ENCODE assay signal across 9 mouse cellular contexts in genomic region chr5:22345894-22346635, GRCm38 (mm10). TPM values are rescaled to one million over a fixed set of nuclear protein-coding genes. Genes with fewer than 3 reads are reported as not detected.
DNase-seq lines count a peak whose midpoint lies in the region; ATAC-seq lines count a peak whose summit lies in the region.
"Had no signal": no experiment of that assay in that cellular context is flagged by ENCODE, and none has a peak within 500 bp of the region (broad histone marks: within the 10 kb centered on the region; RNA-seq: fewer than 3 reads in every experiment).

No protein-coding gene starts in this region.

- peaks cover 55% of the 10 kb centered on the region for H3K27me3 ChIP-seq in heart, embryonic 11.5 days (ENCODE audit: control insufficient read depth, insufficient read depth, low read length)
- peaks cover 70% of the 10 kb centered on the region for H3K27me3 ChIP-seq in hindbrain, embryonic 10.5 days (ENCODE audit: insufficient read depth, poor library complexity, severe bottlenecking)
- peaks cover 79% of the 10 kb centered on the region for H3K27me3 ChIP-seq in midbrain, embryonic 10.5 days (ENCODE audit: low read depth, poor library complexity, severe bottlenecking)

- ATAC-seq in heart, embryonic 11.5 days (replicated peaks; ENCODE audit: insufficient number of reproducible peaks, low FRiP score, low TSS enrichment): no peak

- H3K9ac ChIP-seq in heart, embryonic 11.5 days (ENCODE audit: low read depth, low read length): no peak overlapping the region

- peak overlapping the region; percentile 16; the same call in 1 of the 2 replicates for H3K27ac ChIP-seq in heart, embryonic 11.5 days (ENCODE audit: low read depth, low read length)
- no peak overlapping the region for H3K27ac ChIP-seq in hindbrain, embryonic 10.5 days
- no peak overlapping the region for H3K27ac ChIP-seq in midbrain, embryonic 10.5 days (replicated peaks)

- H3K9me3 ChIP-seq in heart, embryonic 11.5 days (replicated peaks; ENCODE audit: control insufficient read depth, low read length): no peaks in the 10 kb centered on the region
- H3K9me3 ChIP-seq in hindbrain, embryonic 10.5 days: no peaks in the 10 kb centered on the region
- H3K9me3 ChIP-seq in midbrain, embryonic 10.5 days (replicated peaks): no peaks in the 10 kb centered on the region

- no peaks in the 10 kb centered on the region for H3K36me3 ChIP-seq in heart, embryonic 11.5 days (ENCODE audit: control insufficient read depth, insufficient read depth, low read length)
- no peaks in the 10 kb centered on the region for H3K36me3 ChIP-seq in hindbrain, embryonic 10.5 days
- H3K36me3 ChIP-seq in midbrain, embryonic 10.5 days: no peaks in the 10 kb centered on the region

- DNase-seq in heart, postnatal 4 days: no peak
- DNase-seq in cerebellum, postnatal 25 days: peak; percentile 47 to 60
- DNase-seq in hindbrain, embryonic 10.5 days (ENCODE audit: low spot score): peak; percentile 8
- no peak for DNase-seq in midbrain, embryonic 10.5 days (ENCODE audit: low spot score)
- DNase-seq in thymus, postnatal 36 days: no peak
- DNase-seq in ovary, postnatal 14 days (ENCODE audit: low spot score): no peak
- no peak for DNase-seq in kidney, postnatal 25 days

- H3K4me1 ChIP-seq in heart, embryonic 11.5 days (ENCODE audit: control insufficient read depth, insufficient read depth, low read length): no peaks in the 10 kb centered on the region
- peaks cover 28% of the 10 kb centered on the region for H3K4me1 ChIP-seq in hindbrain, embryonic 10.5 days (replicated peaks)
- peaks cover 30% of the 10 kb centered on the region for H3K4me1 ChIP-seq in midbrain, embryonic 10.5 days

- peak overlapping the region; percentile 97 for H3K4me2 ChIP-seq in heart, embryonic 11.5 days

- H3K4me3 ChIP-seq in heart, embryonic 11.5 days (ENCODE audit: low read depth, low read length): peak overlapping the region; percentile 61; the same call in 1 of the 2 replicates
- H3K4me3 ChIP-seq in hindbrain, embryonic 10.5 days: peak overlapping the region; percentile 69; the same call in 1 of the 2 replicates
- peak overlapping the region; percentile 70; the same call in 1 of the 2 replicates for H3K4me3 ChIP-seq in midbrain, embryonic 10.5 days

- 35% methylated on average over 14 of the region's 14 CpGs for WGBS in heart, embryonic 11.5 days (ENCODE audit: insufficient replicate concordance)
- whole genome bisulfite sequencing in hindbrain, embryonic 10.5 days: 39% methylated on average over 14 of the region's 14 CpGs
- WGBS in midbrain, embryonic 10.5 days: 39% methylated on average over 14 of the region's 14 CpGs

RNA-seq across cellular contexts. Expression of gene Reln, which starts 1.6 kb away (rescaled TPM):
- polyA plus RNA-seq in heart, embryonic 11.5 days (2014; fragmentation: Nextera tagmentation; extraction: Ambion mirVana): 6.4 and 6.5 TPM in 2 replicates
- 1 to 10 TPM; 5.1 to 5.6 TPM for total RNA-seq in heart, postnatal 4 days (2021)
- 2.1 and 5.5 TPM in 2 replicates for polyA plus RNA-seq in hindbrain, embryonic 10.5 days (2016; fragmentation: Nextera tagmentation; extraction: Ambion mirVana)
- 2.4 and 3.9 TPM in 2 replicates for polyA plus RNA-seq in midbrain, embryonic 10.5 days (2016; fragmentation: Nextera tagmentation; extraction: Ambion mirVana)
- total RNA-seq: hematopoietic stem cell, adult 5-6 weeks had no signal

Comparison
In these comparisons a context has a peak if more than half of its experiments do, and no peak if none do; other contexts are left out.
1. DNase-seq: peak in cerebellum, postnatal 25 days (2 of 2) and hindbrain, embryonic 10.5 days (single experiment); none in heart, postnatal 4 days (single experiment), midbrain, embryonic 10.5 days (single experiment), thymus, postnatal 36 days (0 of 2), ovary, postnatal 14 days (single experiment) and kidney, postnatal 25 days (0 of 2).
2. Peak in every context shown above with its lines, with median percentiles within 50 percentile points of each other: H3K4me3 ChIP-seq.